Mouse (Mus musculus): ENCODE results near the gene Scarf1. TPM values are rescaled to one million over a fixed set of nuclear protein-coding genes. Genes with fewer than 3 reads are reported as not detected.

The Scarf1 gene
- total and polyA plus RNA-seq, 2 experiments from 2014 or later, result 10.0 to 20.2 TPM

DNA sequence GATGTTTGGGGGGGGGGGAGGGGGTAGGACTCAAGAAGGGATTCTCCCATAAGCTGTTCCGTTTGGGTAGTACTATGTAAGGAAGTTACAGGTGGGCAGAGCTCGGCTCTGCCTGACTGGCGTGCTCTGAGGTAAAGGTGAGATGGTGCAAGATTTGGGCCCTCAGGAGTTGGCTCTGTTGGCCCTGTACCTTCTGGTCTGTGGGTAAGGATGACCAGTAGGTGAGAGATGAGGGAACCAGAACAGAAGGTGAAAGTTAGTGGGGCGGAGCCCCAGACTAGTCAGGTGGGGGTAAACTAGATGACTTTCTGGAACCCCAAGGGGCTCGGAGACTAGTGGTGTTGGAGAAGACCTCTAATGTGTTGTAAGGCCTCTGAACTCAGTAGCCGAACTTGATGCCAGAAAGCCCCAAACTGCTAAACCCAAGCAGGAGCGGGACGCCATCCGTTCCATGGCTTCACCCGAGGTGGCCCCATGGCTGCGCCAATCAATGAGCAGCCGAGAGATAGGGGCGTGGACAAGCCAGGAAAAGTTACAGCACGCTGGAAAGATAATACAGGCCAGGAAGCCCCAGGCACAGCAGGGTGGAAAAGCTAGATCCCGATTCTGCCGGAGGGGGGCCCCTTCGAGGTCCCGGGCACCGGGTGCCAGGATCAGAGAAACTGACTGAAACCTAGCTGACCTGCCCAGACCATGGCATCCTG is 45.7 kb upstream of the Scarf1 start:
- Histone ChIP-seq H3K4me2 (ENCODE audit: low read depth, low read length) (peak overlapping the region; percentile 73), H3K4me3 (ENCODE audit: low read depth, low read length) (peak overlapping the region; percentile 47), H3K36me3 (replicated peaks; ENCODE audit: control insufficient read depth, insufficient read depth, low read length) (peaks cover 27% of the 10 kb centered on the region), H3K27ac (ENCODE audit: low read depth) (peak overlapping the region; percentile 33; the same call in 1 of the 2 replicates), H3K27me3 (ENCODE audit: control insufficient read depth, insufficient read depth, low read length) (no peaks in the 10 kb centered on the region), H3K9ac (replicated peaks; ENCODE audit: low read depth, low read length) (peak overlapping the region; percentile 49), H3K4me1 (ENCODE audit: control insufficient read depth, insufficient read depth) (peaks cover 11% of the 10 kb centered on the region), H3K9me3 (replicated peaks; ENCODE audit: control insufficient read depth, low read length) (no peaks in the 10 kb centered on the region)
- 12% methylated on average over 19 of the region's 19 CpGs for WGBS
- TF ChIP-seq EP300 (IDR thresholded peaks at IDR 0.05; ENCODE audit: low read depth), result no peak
- no peak for TF ChIP-seq CTCF (IDR thresholded peaks at IDR 0.05; ENCODE audit: low read depth)
- peak; percentile 73 for ATAC-seq (ENCODE audit: insufficient read depth, low read depth)
- DNase-seq (ENCODE audit: low spot score), result peak; percentile 80

DNA sequence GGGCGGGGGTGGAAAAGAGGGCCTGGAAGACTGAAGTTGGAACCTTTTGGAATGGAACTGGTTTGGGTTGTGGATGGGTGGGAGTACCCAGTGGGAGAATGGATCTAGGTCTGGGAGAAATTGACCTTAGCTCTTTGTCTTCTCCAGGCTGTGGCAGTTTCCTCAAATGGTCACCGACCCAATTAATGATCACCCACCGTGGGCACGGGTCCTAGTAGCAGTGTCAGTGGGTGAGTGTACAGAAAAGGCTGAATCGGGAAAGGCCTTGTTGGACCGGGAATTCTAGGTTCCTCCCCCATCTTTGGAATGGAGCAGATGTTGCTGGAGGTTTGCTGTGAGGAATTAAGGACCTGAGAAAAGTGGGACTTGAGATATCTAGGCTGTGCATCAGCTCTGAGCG is 44.9 kb upstream of the Scarf1 start:
- Histone ChIP-seq H3K36me3 (replicated peaks; ENCODE audit: control insufficient read depth, insufficient read depth, low read length) (peaks cover 26% of the 10 kb centered on the region), H3K27me3 (ENCODE audit: control insufficient read depth, insufficient read depth, low read length) (no peaks in the 10 kb centered on the region), H3K4me2 (ENCODE audit: low read depth, low read length) (peak overlapping the region; percentile 73), H3K9ac (replicated peaks; ENCODE audit: low read depth, low read length) (peak overlapping the region; percentile 49), H3K4me3 (ENCODE audit: low read depth, low read length) (peak overlapping the region; percentile 47), H3K9me3 (replicated peaks; ENCODE audit: control insufficient read depth, low read length) (no peaks in the 10 kb centered on the region), H3K27ac (ENCODE audit: low read depth) (0 out of 2 replicates have a peak overlapping the region, but pooled peaks have one; percentile 33), H3K4me1 (ENCODE audit: control insufficient read depth, insufficient read depth) (peaks cover 5% of the 10 kb centered on the region)
- ATAC-seq (ENCODE audit: insufficient read depth, low read depth) (no peak), DNase-seq (ENCODE audit: low spot score) (no peak)
- TF ChIP-seq EP300 (IDR thresholded peaks at IDR 0.05; ENCODE audit: low read depth) (no peak), CTCF (IDR thresholded peaks at IDR 0.05; ENCODE audit: low read depth) (no peak)
- 69% methylated on average over 7 of the region's 7 CpGs for WGBS

GRCm38 (mm10) chr11:75469261-75469660 is 44.1 kb upstream of the Scarf1 start:
- no peak for TF ChIP-seq CTCF (IDR thresholded peaks at IDR 0.05; ENCODE audit: low read depth)
- no peak for TF ChIP-seq EP300 (IDR thresholded peaks at IDR 0.05; ENCODE audit: low read depth)
- no peak overlapping the region for H3K4me3 ChIP-seq (ENCODE audit: low read depth, low read length)
- ATAC-seq (ENCODE audit: insufficient read depth, low read depth) (no peak), DNase-seq (ENCODE audit: low spot score) (no peak)
- H3K4me2 ChIP-seq (ENCODE audit: low read depth, low read length), result no peak overlapping the region
- H3K9me3 ChIP-seq (replicated peaks; ENCODE audit: control insufficient read depth, low read length), result no peaks in the 10 kb centered on the region
- no peak overlapping the region for H3K27ac ChIP-seq (ENCODE audit: low read depth)
- no peaks in the 10 kb centered on the region for H3K27me3 ChIP-seq (ENCODE audit: control insufficient read depth, insufficient read depth, low read length)
- H3K36me3 ChIP-seq (replicated peaks; ENCODE audit: control insufficient read depth, insufficient read depth, low read length), result peaks cover 19% of the 10 kb centered on the region
- H3K4me1 ChIP-seq (ENCODE audit: control insufficient read depth, insufficient read depth), result no peaks in the 10 kb centered on the region; the same call in 1 of the 2 replicates
- WGBS, result 95% methylated on average over 4 of the region's 4 CpGs
- H3K9ac ChIP-seq (replicated peaks; ENCODE audit: low read depth, low read length), result no peak overlapping the region

DNA sequence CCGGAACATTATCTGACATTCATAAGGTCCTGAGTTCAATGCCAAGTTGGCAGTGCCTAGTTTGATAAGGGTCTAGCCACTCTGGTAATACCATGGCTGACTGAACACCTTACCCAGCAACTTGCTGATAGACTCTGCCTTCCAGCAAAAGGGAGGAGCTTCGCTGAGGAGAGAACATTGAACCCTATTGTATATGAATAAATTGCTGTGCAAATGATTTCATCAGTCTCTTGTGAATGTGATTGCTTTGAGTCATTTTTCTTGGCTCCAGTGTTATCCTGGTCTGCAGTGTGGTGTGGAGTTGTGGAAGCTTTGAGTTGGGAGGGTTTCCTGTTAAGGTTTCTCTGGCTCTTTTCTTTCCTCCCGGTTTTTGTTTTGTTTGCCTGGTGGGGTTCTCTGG is 42.7 kb upstream of the Scarf1 start:
- TF ChIP-seq CTCF (IDR thresholded peaks at IDR 0.05; ENCODE audit: low read depth) (no peak), EP300 (IDR thresholded peaks at IDR 0.05; ENCODE audit: low read depth) (no peak)
- Histone ChIP-seq H3K4me2 (ENCODE audit: low read depth, low read length) (no peak overlapping the region), H3K4me1 (ENCODE audit: control insufficient read depth, insufficient read depth) (no peaks in the 10 kb centered on the region; the same call in 1 of the 2 replicates), H3K27me3 (ENCODE audit: control insufficient read depth, insufficient read depth, low read length) (no peaks in the 10 kb centered on the region), H3K9ac (replicated peaks; ENCODE audit: low read depth, low read length) (no peak overlapping the region), H3K4me3 (ENCODE audit: low read depth, low read length) (no peak overlapping the region), H3K9me3 (replicated peaks; ENCODE audit: control insufficient read depth, low read length) (no peaks in the 10 kb centered on the region), H3K36me3 (replicated peaks; ENCODE audit: control insufficient read depth, insufficient read depth, low read length) (peaks cover 4% of the 10 kb centered on the region), H3K27ac (ENCODE audit: low read depth) (no peak overlapping the region)
- DNase-seq (ENCODE audit: low spot score), result peak; percentile 46
- no peak for ATAC-seq (ENCODE audit: insufficient read depth, low read depth)
- 56% methylated on average over 3 of the region's 3 CpGs for WGBS

DNA sequence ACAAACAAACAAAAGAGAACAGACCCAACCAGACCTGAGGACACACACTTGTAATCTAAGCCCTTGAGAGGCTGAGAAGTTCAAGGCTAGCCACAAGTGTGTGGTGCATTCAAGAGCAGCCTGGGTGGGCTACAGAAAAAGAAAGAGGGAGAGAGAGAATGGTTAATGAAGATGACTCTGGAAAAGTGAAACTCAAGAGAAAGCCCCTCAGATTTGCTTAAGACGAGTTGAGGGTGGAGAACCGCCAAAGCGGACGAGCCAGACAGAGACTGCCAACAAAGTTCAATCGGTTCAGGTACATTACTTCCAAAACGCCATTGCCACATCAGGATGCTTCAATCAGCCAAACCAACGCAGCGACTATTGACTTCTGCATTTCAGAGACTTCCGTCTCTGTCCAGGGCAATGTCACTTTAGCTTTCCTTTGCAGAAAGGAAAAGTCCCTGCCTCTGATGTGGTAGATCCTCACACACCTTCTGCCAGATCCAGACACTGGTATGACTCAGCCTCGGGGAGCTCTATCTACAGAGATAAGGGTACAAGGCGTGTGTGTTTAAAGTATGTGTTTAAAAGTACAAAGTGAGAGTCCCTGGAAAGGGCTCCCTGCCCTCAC is 40.8 kb upstream of the Scarf1 start:
- ATAC-seq (ENCODE audit: insufficient read depth, low read depth), result no peak
- Histone ChIP-seq H3K4me1 (ENCODE audit: control insufficient read depth, insufficient read depth) (no peaks in the 10 kb centered on the region; the same call in 1 of the 2 replicates), H3K27me3 (ENCODE audit: control insufficient read depth, insufficient read depth, low read length) (no peaks in the 10 kb centered on the region), H3K27ac (ENCODE audit: low read depth) (no peak overlapping the region), H3K36me3 (replicated peaks; ENCODE audit: control insufficient read depth, insufficient read depth, low read length) (no peaks in the 10 kb centered on the region), H3K4me2 (ENCODE audit: low read depth, low read length) (no peak overlapping the region), H3K4me3 (ENCODE audit: low read depth, low read length) (no peak overlapping the region), H3K9me3 (replicated peaks; ENCODE audit: control insufficient read depth, low read length) (no peaks in the 10 kb centered on the region), H3K9ac (replicated peaks; ENCODE audit: low read depth, low read length) (no peak overlapping the region)
- no peak for DNase-seq (ENCODE audit: low spot score)
- WGBS, result 61% methylated on average over 11 of the region's 11 CpGs
- TF ChIP-seq CTCF (IDR thresholded peaks at IDR 0.05; ENCODE audit: low read depth) (no peak), EP300 (IDR thresholded peaks at IDR 0.05; ENCODE audit: low read depth) (no peak)

Data from heart, postnatal 0 days (tissue).